Mouse (Mus musculus): ENCODE data around the gene Flnb.
A peak's percentile ranks its signal among the peaks of the same experiment; 100 is the strongest.

Gene Flnb

GRCm38 (mm10) chr14:7991108-7991776, 173.5 kb downstream of the Flnb start:
- no peak for DNase-seq (ENCODE audit: low read depth, low spot score)

- no peak for DNase-seq (ENCODE audit: low read depth, low spot score)
These were observed 174.4 kb downstream of the Flnb start for GRCm38 (mm10) chr14:7992158-7992557.

- DNase-seq (ENCODE audit: low read depth, low spot score): no peak
These were observed 176.6 kb downstream of the Flnb start, which contains the start of gene Dnase1l3 for GRCm38 (mm10) chr14:7994271-7994767. Dnase1l3 (minus strand) TSS chr14:7994573.

- DNase-seq (ENCODE audit: low read depth, low spot score): peak; percentile 88
These were observed 179.5 kb downstream of the Flnb start for GRCm38 (mm10) chr14:7997255-7997696.

GRCm38 (mm10) chr14:7999030-7999429, 181.3 kb downstream of the Flnb start:
- DNase-seq (ENCODE audit: low read depth, low spot score): no peak

- no peak for DNase-seq (ENCODE audit: low read depth, low spot score)
These were observed 181.7 kb downstream of the Flnb start for GRCm38 (mm10) chr14:7999435-7999834.

GRCm38 (mm10) chr14:8000247-8000646, 182.5 kb downstream of the Flnb start:
- DNase-seq (ENCODE audit: low read depth, low spot score): no peak

Data from ES-CJ7 (cell line).